Mouse (Mus musculus) spleen, adult 2 months (tissue): ENCODE measurements around the gene Syngr1.

ENCODE experiments used
- CTCF ChIP-seq: fragments of 200-500 bp; IDR thresholded peaks from 2 replicates; pipeline ENCODE4 v1.5.1; 2011; ENCODE audit warnings: mild to moderate bottlenecking, inconsistent platforms; ENCODE audit not compliant: insufficient read depth, insufficient read length, insufficient replicate concordance; ENCODE audit errors: extremely low read depth
- POLR2A ChIP-seq: fragments of 200-500 bp; IDR thresholded peaks from 2 replicates; pipeline ENCODE4 v1.6.1; 2011; ENCODE audit warnings: low read depth, low read length, inconsistent platforms

GRCm38 (mm10) chr15:80158001-80158706 lies 67.0 kb downstream of the Syngr1 start:
- TF ChIP-seq POLR2A (no peak), CTCF (no peak)
